Comparison of ENCODE assay signal across 10 mouse cellular contexts in the genomic region with DNA sequence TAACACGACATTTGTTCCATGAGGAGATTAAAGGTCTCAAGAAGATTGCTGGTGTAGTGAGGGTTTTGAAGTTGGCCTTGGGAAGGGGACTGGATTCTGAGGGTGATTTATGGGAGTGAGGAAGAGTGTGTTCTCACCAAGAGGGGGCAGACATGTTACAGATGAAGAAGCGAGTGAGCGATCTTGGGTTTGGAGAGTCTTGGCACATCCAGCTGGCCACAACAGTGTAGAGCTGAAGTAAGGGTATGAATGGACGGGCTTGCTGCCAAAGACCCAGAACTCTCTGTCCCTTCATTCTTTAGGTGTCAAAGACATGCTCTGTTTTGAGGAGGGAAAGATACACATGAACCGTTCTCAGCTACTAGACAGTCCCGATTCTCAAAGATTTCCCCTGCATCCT. TPM values are rescaled to one million over a fixed set of nuclear protein-coding genes. Genes with fewer than 3 reads are reported as not detected.
DNase-seq lines count a peak whose midpoint lies in the region; ATAC-seq lines count a peak whose summit lies in the region.
"Had no signal": no experiment of that assay in that cellular context is flagged by ENCODE, and none has a peak within 500 bp of the region (broad histone marks: within the 10 kb centered on the region; RNA-seq: fewer than 3 reads in every experiment).

No protein-coding gene starts in this region.

- no peaks in the 10 kb centered on the region; the same call in 1 of the 2 replicates for H3K27me3 ChIP-seq in heart, embryonic 16.5 days (ENCODE audit: control insufficient read depth, insufficient read depth, low read length)
- H3K27me3 ChIP-seq: liver, embryonic 13.5 days had no signal

- no peak overlapping the region for H3K27ac ChIP-seq in heart, embryonic 16.5 days (ENCODE audit: low read length)
- H3K27ac ChIP-seq: liver, embryonic 13.5 days had no signal

- WGBS in heart, embryonic 16.5 days = 41% methylated on average over 6 of the region's 6 CpGs

- no peak overlapping the region for H3K4me2 ChIP-seq in heart, embryonic 16.5 days (ENCODE audit: low read depth, low read length)
- H3K4me2 ChIP-seq: liver, embryonic 13.5 days had no signal

- H3K4me3 ChIP-seq in heart, embryonic 16.5 days (ENCODE audit: low read length) = no peak overlapping the region
- H3K4me3 ChIP-seq: liver, embryonic 13.5 days had no signal

- H3K4me1 ChIP-seq in heart, embryonic 16.5 days (ENCODE audit: control insufficient read depth, insufficient read depth, low read length) = peaks cover 6% of the 10 kb centered on the region
- H3K4me1 ChIP-seq: liver, embryonic 13.5 days had no signal

- H3K36me3 ChIP-seq in heart, embryonic 16.5 days (ENCODE audit: control insufficient read depth, insufficient read depth) = no peaks in the 10 kb centered on the region
- H3K36me3 ChIP-seq: liver, embryonic 13.5 days had no signal

- DNase-seq in adrenal gland, adult 8-10 months = peak; percentile 18
- DNase-seq in adrenal gland, adult 18-20 months (ENCODE audit: low spot score in 2 of 2) = no peak
- DNase-seq in retina, adult 2 months (ENCODE audit: low read depth, low spot score) = peak; percentile 2
- no peak for DNase-seq in retina, embryonic 14.5 days (ENCODE audit: low spot score)
- DNase-seq in layer of hippocampus, postnatal 14 days (ENCODE audit: low spot score in 2 of 2) = peak; percentile 56 to 89
- DNase-seq in retina, postnatal 1 day = peak; percentile 8
- DNase-seq: liver, embryonic 13.5 days had no signal

- 0 out of 2 replicates have a peak overlapping the region, but pooled peaks have one; percentile 14 for H3K9ac ChIP-seq in heart, embryonic 16.5 days (ENCODE audit: low read length)
- H3K9ac ChIP-seq: liver, embryonic 13.5 days had no signal

- no peaks in the 10 kb centered on the region for H3K9me3 ChIP-seq in heart, embryonic 16.5 days (replicated peaks; ENCODE audit: control insufficient read depth, low read length)
- H3K9me3 ChIP-seq: liver, embryonic 13.5 days had no signal

- peak; percentile 86 for ATAC-seq in heart, embryonic 16.5 days (replicated peaks; ENCODE audit: extremely low read depth, insufficient read depth, low FRiP score)
- no peak for ATAC-seq in megakaryocyte-erythroid progenitor cell, adult 5-6 weeks (replicated peaks; ENCODE audit: low FRiP score, low TSS enrichment, poor library complexity, severe bottlenecking)

RNA-seq across cellular contexts. Expression of a gene that starts 34.2 kb away (rescaled TPM):
- not detected for total RNA-seq in adrenal gland, adult 8-10 months (2022)
- total RNA-seq in adrenal gland, adult 18-20 months (2021) = not detected
- not detected in 2 replicates for polyA plus RNA-seq in heart, embryonic 16.5 days (2015; fragmentation: Nextera tagmentation; extraction: Ambion mirVana)
- not detected for total RNA-seq in layer of hippocampus, postnatal 14 days (2021)
- total RNA-seq in megakaryocyte-erythroid progenitor cell, adult 5-6 weeks (2014; fragmentation: Nextera tagmentation) = not detected in 2 replicates
- not detected in 2 replicates for total RNA-seq in megakaryocyte-erythroid progenitor cell, adult 5-6 weeks (2017)
- total RNA-seq: common myeloid progenitor, adult 5-6 weeks had no signal
- polyA plus RNA-seq: liver, embryonic 13.5 days had no signal

Comparison
In these comparisons a context has a peak if more than half of its experiments do, and no peak if none do; other contexts are left out.
1. DNase-seq: peak in adrenal gland, adult 8-10 months (single experiment), retina, adult 2 months (single experiment), layer of hippocampus, postnatal 14 days (2 of 2) and retina, postnatal 1 day (single experiment); none in adrenal gland, adult 18-20 months (0 of 2) and retina, embryonic 14.5 days (single experiment).